Mouse (Mus musculus) cerebellum, postnatal 4 days (tissue): ENCODE data around the gene Pign.

ENCODE experiments used
- DNase-seq, 2 experiments: peaks; one replicate each; pipeline ENCODE4 v3.0.0; 2022; ENCODE audit warnings: low spot score in 2 of 2, mixed read lengths in 1 of 2

Gene Pign

DNA sequence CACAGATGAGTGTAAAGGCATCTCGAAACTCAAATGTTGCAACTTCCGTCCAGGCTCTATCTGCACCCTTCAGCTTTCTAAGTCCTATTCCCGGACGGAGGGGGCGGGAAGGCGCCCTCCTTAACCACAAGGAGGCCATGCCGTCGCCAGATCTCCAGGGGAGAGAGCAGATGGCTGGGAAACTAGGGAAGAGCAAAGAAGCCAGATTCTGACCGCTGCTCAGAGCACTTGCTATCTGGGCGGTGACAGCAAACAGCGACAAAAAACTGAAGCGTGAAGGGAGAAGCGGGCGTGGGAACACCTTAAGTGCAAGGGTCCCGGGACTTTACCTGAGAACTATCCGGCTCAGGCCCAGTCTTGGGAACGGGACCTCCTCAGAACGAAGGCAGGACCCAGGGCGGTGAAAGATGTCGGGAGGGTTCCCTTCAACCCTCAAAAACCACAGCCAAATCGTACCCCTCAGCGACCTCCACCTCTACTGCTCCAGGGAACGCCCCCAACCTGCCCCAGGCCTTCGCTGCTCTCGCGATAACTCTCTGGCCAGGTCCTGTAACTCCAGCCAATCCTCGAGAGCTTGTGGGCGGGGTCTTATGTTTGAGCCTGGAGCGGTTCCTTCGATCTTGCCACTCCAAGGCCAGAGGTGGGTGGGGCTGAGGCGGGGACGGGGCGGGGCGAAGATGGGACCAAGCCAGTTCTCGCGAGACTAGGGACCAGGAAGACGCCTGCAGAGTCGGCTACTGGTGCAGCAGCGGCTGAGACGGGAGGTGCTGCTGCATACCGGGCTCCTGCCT is at the start of gene Pign, which contains the start of gene Relch:
Pign (minus strand) TSS at position 507 of the 791 bp plus-strand sequence.
Relch (plus strand) TSS at position 691 of the 791 bp plus-strand sequence.
- DNase-seq = peak; percentile 90 to 99

DNA sequence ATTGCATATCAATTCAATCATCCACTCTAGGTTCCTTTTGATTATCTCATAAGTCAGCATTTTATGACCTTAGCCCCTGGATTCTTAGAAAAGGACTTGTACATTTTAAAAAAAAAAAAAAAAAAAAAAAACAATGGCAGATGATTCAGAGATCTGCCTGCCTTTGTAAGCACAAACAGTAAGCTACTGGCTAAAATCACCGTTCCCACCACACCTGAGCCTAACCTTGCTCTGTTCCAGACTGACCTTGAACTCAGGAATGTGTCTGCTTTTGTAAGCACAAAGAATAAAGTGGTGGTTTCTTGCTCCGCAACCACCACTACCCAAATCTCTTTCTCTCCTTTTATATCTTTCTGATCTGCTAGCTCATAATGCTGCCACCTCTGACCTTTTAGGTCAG is 49.3 kb upstream of the Pign start:
- no peak for DNase-seq

DNA sequence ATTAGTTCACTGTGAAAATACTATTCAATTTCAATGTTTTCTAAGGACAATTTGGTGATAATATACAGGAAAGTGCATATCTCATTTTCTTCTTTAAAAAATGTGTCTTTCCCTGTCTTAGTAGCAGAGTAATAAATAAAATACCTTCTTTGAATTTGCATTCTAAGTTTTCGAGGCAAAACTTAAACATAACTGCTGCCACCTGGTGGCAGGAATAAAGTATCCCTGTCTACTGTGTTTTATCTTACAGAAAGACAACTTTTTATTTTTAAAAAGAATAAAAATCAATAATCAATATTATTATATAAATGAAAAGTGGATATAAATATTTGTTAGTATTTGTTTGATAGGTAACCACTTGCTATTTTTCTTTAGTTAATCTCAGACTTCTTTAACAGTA is 47.8 kb upstream of the Pign start:
- peak in 1 of 2 experiments; percentile 10 for DNase-seq

DNA sequence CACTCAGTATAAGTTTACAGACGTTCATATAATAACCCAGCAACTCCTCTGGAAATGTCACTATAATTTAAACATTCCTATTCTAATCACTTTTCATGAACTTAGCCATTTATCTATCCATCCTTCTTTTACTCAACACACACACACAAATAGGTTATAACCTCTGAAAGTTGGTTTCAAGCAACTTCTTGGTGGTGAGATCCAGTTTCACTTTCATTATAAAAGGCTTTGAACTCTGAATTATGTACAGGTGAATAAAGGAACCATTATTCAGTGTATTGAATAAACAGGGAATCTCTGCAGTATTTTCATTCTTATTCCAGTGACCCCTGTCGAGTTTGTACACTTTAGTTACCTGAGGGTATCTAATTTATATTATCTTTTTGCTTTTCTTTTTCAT is 45.9 kb upstream of the Pign start:
- DNase-seq = no peak

DNA sequence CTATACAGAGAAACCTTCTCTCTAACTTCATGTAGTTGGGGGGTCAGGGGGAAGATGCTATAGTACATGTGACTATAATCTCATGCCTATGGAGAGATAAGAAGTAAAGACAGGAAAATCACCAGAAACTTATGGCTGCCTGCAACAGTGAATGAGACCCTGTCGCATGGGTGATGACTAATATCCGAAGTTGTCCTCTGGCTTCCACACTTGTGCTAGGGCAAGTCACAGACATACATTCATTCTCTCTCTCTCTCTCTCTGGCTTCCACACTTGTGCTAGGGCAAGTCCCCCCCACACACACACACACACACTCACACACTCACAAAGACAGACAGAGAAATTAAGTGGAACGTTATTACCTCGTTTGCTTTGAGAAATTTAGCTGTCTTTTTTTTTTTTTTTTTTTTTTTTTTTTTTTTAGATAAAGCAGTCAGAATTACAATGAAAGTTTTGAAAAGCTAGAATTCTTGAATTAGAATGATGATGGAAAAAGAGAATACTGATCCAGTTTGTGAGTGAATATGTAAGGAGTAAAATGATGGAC is 37.6 kb upstream of the Pign start:
- DNase-seq = no peak

DNA sequence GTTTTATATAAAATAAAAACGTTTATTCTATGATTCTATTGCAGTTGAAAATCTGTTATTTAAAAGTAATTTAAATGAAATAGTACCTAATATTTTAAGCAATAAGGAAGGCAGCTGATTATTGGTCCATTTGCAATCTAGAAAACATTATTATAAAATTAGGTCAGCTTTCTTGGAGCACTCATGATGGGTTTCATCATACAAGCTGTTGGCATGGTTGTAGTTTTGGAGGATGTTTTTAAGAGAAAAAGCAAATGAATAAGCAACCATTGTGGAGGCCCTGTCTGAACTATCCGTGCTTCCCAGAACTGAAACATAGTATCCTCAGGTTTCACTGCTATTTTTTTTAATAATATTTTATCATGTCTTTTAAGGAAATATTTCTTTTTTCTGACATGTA is 32.1 kb upstream of the Pign start:
- no peak for DNase-seq

DNA sequence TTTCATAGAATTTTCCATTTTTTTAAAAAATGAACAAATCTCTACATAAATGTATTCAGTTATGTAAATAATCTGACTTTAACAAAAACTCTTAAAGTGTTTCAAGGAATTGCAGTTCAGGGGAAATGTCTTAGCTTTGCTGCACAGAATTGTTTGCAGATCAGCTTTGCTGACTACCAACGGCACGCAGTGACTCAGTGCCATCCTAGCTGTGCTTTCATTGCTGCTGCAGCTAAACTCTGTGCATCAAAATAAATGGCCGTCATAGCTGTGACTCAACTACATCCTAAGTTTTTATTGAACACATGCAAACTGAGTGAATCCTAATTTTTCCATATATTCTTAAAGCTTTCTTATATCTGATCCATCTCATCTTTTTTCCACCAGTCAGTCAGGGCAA is 22.0 kb upstream of the Pign start:
- no peak for DNase-seq

DNA sequence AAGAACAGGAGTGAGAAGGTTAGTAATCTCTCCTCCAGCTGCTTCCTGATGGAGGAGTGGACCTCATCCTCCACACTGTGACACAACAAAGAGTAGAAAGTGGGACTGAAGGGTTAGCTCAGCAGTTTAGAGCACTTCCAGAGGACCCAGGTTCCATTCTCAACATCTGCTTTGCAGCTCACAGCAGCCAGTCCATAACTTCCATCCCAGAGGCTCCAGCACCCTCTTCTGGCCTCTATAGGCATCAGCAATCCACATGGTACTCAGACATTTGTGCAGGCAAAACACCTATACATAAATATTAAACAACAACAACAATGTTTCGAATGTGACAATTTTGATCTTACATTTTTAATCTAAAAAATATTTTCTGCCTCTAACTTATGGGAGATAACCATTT is 17.1 kb upstream of the Pign start:
- no peak for DNase-seq

DNA sequence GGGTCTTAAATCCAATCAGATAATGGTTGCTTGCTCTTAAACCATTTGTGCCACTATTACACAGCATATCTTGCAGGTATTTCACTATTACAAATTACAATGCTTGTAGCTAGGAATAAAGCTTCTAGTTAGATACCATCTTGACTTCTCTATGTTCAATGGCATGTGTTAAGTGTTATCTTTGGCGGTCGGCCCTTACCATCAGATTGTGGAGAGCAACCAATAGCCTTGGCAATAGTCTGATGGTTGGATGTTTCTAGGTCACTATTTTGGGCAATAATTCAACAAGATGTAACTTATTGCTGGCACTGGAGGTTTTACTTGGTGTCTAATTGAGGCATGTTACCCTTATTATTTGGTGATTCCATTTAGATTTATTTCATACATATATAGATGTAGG is 11.3 kb upstream of the Pign start:
- no peak for DNase-seq

DNA sequence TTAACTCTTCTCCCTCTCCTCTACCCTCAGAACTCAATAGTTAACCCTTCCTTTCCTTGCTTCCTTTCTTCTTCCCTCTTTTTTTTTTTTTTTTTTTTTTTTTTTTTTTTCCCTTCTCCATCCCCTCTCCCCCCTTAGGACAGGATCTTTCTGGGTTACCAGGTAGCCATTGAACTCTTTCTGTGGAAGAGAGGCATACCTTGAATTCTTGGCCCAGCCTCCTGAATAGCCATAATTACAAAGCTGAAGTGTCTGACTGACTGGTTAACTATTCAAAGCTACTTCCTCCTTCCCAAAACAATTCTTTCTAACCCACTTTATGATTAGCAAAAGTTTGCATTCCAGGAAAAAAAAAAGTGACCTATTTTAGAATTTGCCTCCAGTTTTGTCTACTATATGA is 6.2 kb upstream of the Pign start:
- no peak for DNase-seq

DNA sequence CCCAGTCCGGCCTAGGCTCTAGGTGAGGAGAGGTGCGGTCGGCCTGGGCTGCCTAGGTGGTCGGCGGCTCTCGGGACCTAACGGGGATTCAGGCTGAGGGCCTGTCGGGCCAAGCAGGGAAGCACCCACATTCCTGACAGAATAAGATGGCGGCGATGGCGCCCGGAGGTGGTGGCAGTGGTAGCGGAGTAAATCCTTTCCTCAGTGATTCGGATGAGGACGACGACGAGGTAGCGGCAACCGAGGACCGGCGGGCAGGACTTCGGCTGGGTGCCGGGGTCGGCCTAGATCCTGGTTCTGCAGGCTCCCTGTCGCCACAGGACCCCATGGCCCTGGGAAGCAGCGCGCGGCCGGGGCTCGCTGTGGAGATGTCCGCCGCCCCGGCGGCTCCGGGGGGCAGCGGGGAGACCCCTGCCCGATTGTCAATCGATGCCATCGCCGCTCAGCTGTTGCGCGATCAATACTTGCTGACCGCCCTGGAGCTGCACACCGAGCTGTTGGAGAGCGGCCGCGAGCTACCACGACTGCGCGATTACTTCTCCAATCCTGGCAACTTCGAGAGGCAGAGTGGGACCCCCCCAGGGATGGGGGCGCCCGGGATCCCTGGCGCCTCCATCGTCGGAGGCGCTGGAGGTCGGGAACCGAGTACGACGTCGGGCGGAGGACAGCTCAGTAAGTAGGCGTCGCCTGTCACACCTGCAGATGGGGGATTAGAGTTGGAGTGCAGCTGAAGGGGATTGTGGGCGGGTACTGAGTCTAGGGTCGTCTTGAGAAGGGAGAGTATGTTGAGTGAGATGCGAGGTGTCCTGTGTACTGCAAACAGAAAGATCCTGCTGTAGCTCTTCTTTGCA is 710 bp upstream of the Pign start:
- DNase-seq = peak in 1 of 2 experiments; percentile 22

DNA sequence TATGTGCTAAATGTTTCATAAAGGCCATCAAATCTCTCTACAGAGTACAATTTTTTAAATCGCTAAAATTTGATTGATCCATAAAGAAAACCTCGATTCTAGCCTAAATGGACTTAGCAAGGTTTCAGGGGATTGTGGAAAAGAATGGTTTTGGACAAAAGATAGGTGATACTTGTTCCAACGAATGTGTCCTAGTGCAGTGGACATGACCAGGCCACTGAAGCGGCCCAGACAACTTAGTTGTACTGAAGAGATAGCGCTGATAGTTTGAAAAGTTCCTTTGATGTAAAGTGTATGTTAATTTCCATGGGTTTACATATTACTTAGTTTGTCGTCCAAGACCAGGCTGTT is 682 bp downstream of the Pign start:
- no peak for DNase-seq

DNA sequence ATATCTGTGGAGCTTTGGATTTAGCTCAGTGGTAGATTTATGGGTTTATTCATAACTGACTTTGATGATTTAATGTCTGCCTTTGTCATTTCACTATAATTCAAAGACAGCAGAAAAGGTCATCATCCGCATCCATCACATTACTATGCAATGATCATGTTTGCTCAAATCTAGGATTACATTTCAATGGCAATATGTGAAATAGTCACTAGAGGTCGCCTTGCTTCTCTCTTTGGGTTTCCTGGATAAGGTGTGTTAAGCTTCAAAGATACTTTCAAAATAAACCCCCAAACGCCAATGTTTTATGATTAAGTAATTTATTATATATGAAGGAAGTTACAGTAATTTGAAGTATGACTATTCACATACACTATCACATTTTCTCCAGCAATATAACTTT is 3.5 kb downstream of the Pign start:
- peak in 1 of 2 experiments; percentile 14 for DNase-seq

DNA sequence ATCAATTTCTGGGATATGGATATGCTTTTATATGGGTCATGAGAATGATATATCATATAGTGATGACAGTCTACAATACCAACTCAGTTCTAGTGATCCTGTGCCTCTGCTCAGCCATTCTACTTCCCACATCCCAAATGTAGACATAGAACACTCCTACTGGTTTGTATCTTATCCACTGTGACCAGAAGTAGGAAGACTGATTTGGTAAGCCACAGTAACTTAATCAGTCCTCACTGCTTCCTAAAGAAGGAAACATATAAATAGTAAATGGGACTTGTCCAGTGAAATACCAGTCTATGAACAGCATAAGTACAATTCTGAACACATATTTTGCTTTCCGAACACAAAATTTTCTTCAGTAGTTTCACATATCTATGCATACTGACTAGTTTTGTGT is 9.5 kb downstream of the Pign start:
- DNase-seq = no peak

DNA sequence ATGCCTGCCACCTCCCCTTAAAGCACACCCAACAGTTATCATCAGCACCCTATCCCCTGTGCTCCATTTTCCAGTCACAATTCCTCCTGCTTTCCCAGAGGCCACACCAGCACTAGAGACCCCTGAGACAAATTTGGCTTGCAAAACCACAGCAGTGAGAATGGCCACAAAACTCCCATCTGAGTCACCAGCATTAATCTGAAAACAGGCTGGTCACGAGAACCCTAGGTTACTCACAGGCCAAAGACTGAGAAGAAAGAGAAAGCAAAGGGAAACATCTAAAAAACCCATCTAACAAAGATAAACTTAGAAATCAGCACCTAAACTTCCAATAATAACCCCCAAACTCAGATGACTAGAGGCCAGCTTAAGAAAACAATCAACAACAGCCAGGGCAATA is 12.8 kb downstream of the Pign start:
- DNase-seq = no peak

DNA sequence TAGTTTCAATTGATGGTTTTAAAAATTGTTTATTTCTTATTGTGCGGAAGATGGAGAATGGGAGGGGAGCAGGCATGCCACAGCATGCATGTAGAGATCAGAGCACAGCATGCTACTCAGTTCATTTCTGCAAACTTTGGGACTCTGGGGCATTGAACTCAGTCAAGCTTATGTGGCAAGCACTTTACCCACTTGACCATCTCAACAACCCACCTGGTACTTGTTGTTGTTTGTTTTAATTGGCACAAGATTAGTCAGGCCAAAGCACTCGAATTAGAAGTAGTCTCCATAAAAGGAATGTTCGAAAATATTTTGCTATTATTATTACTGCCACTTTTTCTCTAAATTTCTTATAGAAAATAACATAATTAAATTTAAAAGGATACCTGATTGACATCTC is 19.4 kb downstream of the Pign start:
- DNase-seq = no peak

DNA sequence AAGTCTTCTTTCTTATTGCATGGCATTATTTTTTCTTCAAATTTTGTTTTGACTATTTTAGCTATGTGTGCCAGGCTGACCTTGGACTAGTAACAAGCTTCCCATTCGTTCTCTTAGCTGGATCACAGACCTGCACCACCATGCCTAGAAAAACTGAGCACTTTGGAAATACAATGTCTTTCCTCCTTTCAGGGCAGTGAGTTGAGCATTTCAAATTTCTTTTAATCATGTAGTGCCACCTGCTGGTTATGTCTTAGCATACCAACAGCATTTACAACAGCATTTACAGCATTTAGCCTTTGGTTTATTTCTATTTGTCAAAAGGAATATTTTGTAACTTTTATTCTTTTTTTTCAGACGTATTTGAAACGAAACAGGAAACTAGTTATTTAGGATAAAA is 33.0 kb downstream of the Pign start:
- DNase-seq = peak in 1 of 2 experiments; percentile 2

DNA sequence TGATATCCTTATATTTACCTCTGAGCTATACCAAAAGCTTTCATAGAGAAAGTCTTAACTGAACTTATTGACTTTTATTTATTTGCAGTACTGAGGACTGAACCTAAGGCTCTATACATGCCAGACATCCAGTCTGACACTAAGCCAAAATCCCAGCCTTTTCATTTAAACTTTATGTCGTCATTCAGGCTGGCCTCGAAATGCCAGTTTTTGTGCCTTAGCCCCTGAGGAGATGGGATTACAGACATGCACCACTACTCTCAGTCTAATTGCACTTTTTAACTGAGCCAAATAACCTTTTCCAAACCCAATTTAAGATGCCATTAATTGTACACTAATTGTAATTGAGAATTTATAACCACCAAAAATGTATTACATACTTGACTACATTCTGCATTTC is 73.8 kb downstream of the Pign start:
- no peak for DNase-seq

DNA sequence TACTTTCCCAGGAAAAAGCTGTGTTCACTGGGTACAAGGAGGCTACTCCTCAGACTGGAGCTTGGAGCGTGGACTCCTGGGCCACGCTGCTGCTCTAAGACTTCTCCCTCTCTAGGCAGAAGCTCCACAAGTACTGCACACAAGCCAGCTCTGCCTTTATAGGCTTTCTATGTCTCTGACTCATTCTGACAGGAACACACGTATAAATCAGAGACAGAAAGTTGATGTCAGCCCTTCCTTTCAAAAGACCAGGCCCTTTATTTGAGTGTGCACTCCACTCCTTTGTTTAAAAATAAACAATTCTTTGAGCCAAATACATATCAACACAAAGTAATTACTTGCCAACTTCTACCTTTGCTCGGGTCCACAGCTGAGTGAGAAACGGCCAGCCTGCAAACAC is 74.8 kb downstream of the Pign start:
- DNase-seq = no peak

DNA sequence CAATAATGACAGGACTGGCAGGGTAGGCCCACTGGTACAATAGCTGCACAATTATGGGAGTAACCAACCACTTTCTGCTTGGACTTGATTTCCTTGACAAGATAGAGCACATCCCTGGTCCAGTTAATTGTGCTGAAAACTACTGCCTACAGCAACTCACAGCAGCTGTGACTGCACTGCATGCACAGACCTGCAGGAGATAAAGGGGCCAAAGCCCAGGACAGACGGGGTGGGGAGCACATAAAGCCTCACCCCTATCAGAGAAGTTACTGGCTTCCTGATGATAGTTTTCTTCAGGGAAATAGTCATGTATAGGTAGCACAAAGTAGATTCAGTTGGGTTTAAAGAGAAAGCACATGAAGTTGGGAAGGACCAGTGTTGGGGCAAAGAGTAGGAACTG is 80.7 kb downstream of the Pign start:
- no peak for DNase-seq

DNA sequence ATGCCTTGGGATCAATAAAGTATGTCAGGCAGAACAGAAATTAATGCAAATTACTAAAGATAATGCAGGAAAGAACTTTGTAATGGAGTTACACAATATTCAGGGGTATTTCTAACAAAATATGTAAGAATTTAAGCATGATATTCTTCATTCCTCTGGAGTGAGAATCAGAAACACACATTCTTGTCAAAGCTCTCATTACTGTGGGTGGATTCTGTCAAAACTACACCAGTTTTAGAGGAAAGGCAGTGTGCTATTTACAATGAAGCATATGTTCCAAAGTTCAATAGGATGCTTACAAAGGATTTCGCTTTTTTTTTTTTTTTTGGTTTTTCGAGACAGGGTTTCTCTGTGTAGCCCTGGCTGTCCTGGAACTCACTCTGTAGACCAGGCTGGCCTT is 82.6 kb downstream of the Pign start:
- no peak for DNase-seq

DNA sequence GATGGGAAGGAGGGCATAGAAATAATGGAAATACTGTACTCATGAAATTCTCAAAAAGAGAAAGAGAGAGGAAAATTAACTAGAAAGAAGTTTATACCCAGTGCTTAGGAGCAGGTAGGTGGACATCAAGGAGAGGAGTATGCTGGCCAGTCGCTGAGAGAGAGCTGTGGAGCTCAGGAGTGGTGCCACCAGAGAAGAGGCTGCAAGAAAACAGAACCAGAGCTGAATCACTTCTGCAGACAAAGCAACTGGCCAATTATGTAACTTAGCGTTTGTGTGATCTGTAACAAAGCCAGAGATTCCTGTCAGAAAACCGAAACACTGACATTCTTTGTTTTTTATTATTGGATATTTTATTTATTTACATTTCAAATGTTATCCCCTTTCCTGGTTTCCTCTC is 97.4 kb downstream of the Pign start:
- no peak for DNase-seq

DNA sequence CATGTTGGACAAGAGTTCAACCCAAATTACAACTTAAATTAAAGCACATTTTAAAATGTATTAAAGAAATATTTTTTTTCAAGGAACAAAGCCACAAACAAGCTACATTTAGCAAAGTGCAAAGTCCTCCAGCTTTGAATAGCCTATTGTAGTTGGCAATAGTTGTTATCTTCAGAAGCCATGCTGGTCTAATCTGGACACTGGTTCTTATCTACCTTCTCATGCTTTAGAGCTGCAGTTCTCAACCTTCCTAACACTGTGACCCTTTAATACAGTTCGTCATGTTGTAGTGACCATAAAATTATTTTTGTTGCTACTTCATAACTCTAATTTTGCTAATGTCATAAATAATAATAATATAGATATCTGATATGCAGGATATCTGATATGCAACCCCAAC is 99.2 kb downstream of the Pign start:
- DNase-seq = no peak
